Mouse (Mus musculus) C2C12 (cell line): ENCODE measurements at regions not wholly inside any gene's neighbourhood (a gene's known extent, or its start where the extent isn't known, plus 50 kb on each side); places are given as distances from the start of the nearest gene placed in this dataset.

ENCODE experiments used
- H3K27me3 ChIP-seq: one replicate; pipeline ENCODE4 v1.6.1; 2011; ENCODE audit not compliant: control insufficient read depth, insufficient read depth, insufficient read length
- H3K36me3 ChIP-seq: one replicate; pipeline ENCODE4 v1.6.1; 2011; ENCODE audit not compliant: control insufficient read depth, insufficient read depth
- H3K4me3 ChIP-seq: one replicate; pipeline ENCODE4 v1.5.1; 2011; ENCODE audit warnings: mild to moderate bottlenecking, control low read depth; ENCODE audit not compliant: poor library complexity, insufficient read depth, severe bottlenecking
- H3K79me2 ChIP-seq: one replicate; pipeline ENCODE4 v1.6.1; 2011; ENCODE audit not compliant: control insufficient read depth, insufficient read depth
- H3K79me3 ChIP-seq: one replicate; pipeline ENCODE4 v1.6.1; 2011; ENCODE audit warnings: low read depth, control low read depth
- H3ac ChIP-seq: one replicate; pipeline ENCODE3; 2011; ENCODE audit warnings: low read depth; ENCODE audit not compliant: control insufficient read depth, insufficient read length
- CEBPB ChIP-seq: IDR thresholded peaks from one replicate; pipeline ENCODE4 v1.6.1; 2011; ENCODE audit warnings: low read depth, mild to moderate bottlenecking, control low read depth, moderate library complexity
- CTCF ChIP-seq: IDR thresholded peaks from one replicate; pipeline ENCODE4 v1.5.1; 2011; ENCODE audit not compliant: control insufficient read depth, insufficient read depth, insufficient read length
- FOSL1 ChIP-seq: IDR thresholded peaks from one replicate; pipeline ENCODE4 v1.8.0; 2011; ENCODE audit warnings: mild to moderate bottlenecking, low read length; ENCODE audit not compliant: poor library complexity, insufficient read depth, severe bottlenecking
- MAX ChIP-seq: IDR thresholded peaks from one replicate; pipeline ENCODE4 v1.6.1; 2011; ENCODE audit warnings: mild to moderate bottlenecking, control low read depth
- MYOD1 ChIP-seq: IDR thresholded peaks from one replicate; pipeline ENCODE4 v1.6.1; 2011; ENCODE audit warnings: low read depth; ENCODE audit not compliant: control insufficient read depth, insufficient read length
- MYOG ChIP-seq: IDR thresholded peaks from one replicate; pipeline ENCODE4 v1.6.1; 2011; ENCODE audit not compliant: control insufficient read depth, insufficient read length; ENCODE audit errors: extremely low read depth
- USF1 ChIP-seq: IDR thresholded peaks from one replicate; pipeline ENCODE4 v1.6.1; 2011; ENCODE audit warnings: low read depth, mild to moderate bottlenecking, control low read depth, moderate library complexity

GRCm38 (mm10) chr1:61265706-61266127, 288.0 kb downstream of the Icos start:
- H3K36me3 ChIP-seq: no peaks in the 10 kb centered on the region
- H3K79me3 ChIP-seq: no peaks in the 10 kb centered on the region
- H3K27me3 ChIP-seq: peaks cover 4% of the 10 kb centered on the region
- no peak overlapping the region for H3K4me3 ChIP-seq
- H3ac ChIP-seq: no peak overlapping the region
- no peaks in the 10 kb centered on the region for H3K79me2 ChIP-seq
- no peak for TF ChIP-seq MYOD1
- TF ChIP-seq MYOG: no peak
- no peak for TF ChIP-seq FOSL1
- TF ChIP-seq USF1: no peak
- no peak for TF ChIP-seq MAX
- no peak for TF ChIP-seq CEBPB
- no peak for TF ChIP-seq CTCF

DNA sequence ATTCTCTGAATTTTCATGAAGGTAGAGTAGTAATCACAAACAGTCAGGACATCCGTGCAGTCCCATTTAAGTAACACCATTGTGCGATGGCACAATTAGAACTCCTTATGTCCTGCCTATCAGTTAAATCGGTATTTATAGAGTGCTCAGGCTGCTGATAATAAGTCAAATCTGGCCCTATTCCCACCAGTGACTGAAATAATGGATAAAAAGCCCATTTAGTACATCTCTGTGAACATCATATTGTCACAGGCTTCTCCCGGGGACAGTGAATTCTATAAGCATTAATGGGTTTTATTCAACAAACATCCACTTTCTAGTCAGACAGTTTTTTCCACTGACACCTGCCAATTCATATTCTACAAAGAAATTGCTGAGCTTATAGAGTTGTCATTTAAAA, 296.1 kb downstream of the Icos start:
- H3K27me3 ChIP-seq: no peaks in the 10 kb centered on the region
- TF ChIP-seq MYOD1 (no peak), USF1 (no peak), CTCF (no peak), MAX (no peak), MYOG (no peak), FOSL1 (no peak), CEBPB (no peak)
- H3K79me2 ChIP-seq: no peaks in the 10 kb centered on the region
- H3K4me3 ChIP-seq: no peak overlapping the region
- no peak overlapping the region for H3ac ChIP-seq
- no peaks in the 10 kb centered on the region for H3K36me3 ChIP-seq
- H3K79me3 ChIP-seq: no peaks in the 10 kb centered on the region

- Histone ChIP-seq H3K79me2 (no peaks in the 10 kb centered on the region), H3ac (no peak overlapping the region)
Observed at GRCm38 (mm10) chr1:61274244-61274643, 296.5 kb downstream of the Icos start.

DNA sequence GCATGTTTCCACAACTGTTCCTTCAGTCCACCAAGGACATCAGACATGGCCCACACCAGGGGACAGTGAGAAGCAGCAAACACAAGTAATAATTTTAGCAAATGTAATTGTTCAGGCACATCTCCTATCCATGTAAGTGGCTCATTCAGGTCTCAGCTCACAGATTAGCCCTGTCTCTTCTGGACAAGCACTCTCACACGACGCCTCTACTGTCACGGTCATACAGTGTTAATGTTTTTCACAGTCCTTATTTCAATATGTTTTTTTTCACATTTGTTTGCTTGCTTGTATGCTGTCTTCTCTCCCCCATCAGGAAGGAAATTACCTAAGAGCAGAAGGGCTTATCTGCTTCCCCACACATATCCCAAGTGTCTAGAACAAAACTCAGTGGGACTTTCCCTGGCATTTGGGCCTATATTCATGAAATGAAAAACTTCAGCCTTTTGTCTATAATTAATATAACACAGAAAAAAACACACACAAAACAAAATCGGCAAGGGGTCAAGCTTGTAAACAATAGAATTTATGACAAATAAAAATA, 299.5 kb downstream of the Icos start:
- Histone ChIP-seq H3K4me3 (no peak overlapping the region), H3ac (no peak overlapping the region), H3K79me3 (no peaks in the 10 kb centered on the region), H3K27me3 (no peaks in the 10 kb centered on the region), H3K79me2 (no peaks in the 10 kb centered on the region), H3K36me3 (no peaks in the 10 kb centered on the region)
- TF ChIP-seq CEBPB: no peak
- TF ChIP-seq USF1: no peak
- TF ChIP-seq CTCF: no peak
- no peak for TF ChIP-seq MYOG
- TF ChIP-seq MAX: no peak
- no peak for TF ChIP-seq FOSL1
- no peak for TF ChIP-seq MYOD1

More at GRCm38 (mm10) chr1:61274244-61274643, 296.5 kb downstream of the Icos start:
- no peak for TF ChIP-seq MYOD1
- no peak for TF ChIP-seq FOSL1
- no peak for TF ChIP-seq MYOG
- TF ChIP-seq MAX: no peak
- TF ChIP-seq USF1: no peak
- TF ChIP-seq CEBPB: no peak
- TF ChIP-seq CTCF: no peak
- Histone ChIP-seq H3K36me3 (no peaks in the 10 kb centered on the region), H3K27me3 (no peaks in the 10 kb centered on the region), H3K79me3 (no peaks in the 10 kb centered on the region), H3K4me3 (no peak overlapping the region)

DNA sequence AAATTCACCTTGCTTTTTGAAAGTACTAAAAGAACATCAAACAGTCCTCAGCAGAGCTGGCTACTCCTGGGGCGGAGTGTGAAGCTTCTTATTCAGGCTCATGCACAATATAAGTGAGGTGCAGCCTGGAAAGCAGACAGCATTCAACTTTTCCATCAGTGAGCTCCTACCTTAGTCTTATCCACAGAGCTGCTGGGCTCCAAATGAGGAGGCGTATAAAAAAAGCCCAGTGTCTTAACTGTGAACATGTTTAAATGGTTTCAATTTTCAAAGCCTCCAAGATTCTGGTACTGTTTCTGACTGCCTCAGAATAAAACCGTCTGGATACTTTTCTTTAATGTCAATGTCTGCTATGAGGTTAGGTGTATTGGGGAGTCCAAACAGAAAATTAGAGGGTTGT, 310.5 kb downstream of the Icos start:
- no peak overlapping the region for H3ac ChIP-seq
- H3K36me3 ChIP-seq: no peaks in the 10 kb centered on the region
- no peaks in the 10 kb centered on the region for H3K79me2 ChIP-seq
- TF ChIP-seq MAX (no peak), MYOD1 (no peak), USF1 (no peak), CEBPB (no peak), FOSL1 (no peak), CTCF (no peak)
- H3K27me3 ChIP-seq: peaks cover 3% of the 10 kb centered on the region
- no peak overlapping the region for H3K4me3 ChIP-seq
- H3K79me3 ChIP-seq: no peaks in the 10 kb centered on the region

- no peak for TF ChIP-seq FOSL1
- no peak for TF ChIP-seq USF1
- no peak for TF ChIP-seq MAX
- TF ChIP-seq CTCF: no peak
- no peak for TF ChIP-seq MYOG
- TF ChIP-seq CEBPB: no peak
- TF ChIP-seq MYOD1: no peak
- H3K79me2 ChIP-seq: no peaks in the 10 kb centered on the region
Observed at GRCm38 (mm10) chr1:61288946-61289345, 311.2 kb downstream of the Icos start.

More at GRCm38 (mm10) chr1:61288946-61289345, 311.2 kb downstream of the Icos start:
- Histone ChIP-seq H3ac (no peak overlapping the region), H3K79me3 (no peaks in the 10 kb centered on the region), H3K36me3 (no peaks in the 10 kb centered on the region), H3K4me3 (no peak overlapping the region), H3K27me3 (peaks cover 3% of the 10 kb centered on the region)
